Mouse (Mus musculus): ENCODE data around the gene Nars2.

The Nars2 gene

DNA sequence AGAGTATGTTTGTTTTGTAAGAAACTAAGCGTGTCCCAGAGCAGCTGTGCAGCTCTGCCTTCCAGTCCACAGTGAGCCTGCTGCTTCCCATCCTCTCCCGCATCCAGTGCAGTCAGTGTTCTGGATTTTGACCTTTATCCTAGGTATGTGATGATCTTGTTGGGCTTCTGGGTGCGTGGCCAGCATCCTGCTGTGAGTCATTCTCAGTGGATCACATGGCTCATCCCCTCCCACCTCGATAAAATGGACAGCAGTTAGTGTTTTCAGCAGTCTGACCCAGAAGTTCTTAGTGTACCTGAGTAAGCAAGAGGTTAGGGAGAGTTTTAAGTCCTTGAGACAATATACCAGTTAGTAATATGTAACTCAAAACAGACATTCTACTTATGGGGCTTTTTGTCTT lies 36.4 kb downstream of the Nars2 start:
- Histone ChIP-seq H3K36me3 (ENCODE audit: control insufficient read depth, insufficient read depth, low read length, poor library complexity, severe bottlenecking) (no peaks in the 10 kb centered on the region), H3K27me3 (ENCODE audit: control insufficient read depth, insufficient read depth, low read length, poor library complexity, severe bottlenecking) (no peaks in the 10 kb centered on the region)
- DNase-seq (ENCODE audit: low read depth, low spot score) = no peak

- no peak for DNase-seq (ENCODE audit: low read depth, low spot score)
- no peaks in the 10 kb centered on the region for H3K27me3 ChIP-seq (ENCODE audit: control insufficient read depth, insufficient read depth, low read length, poor library complexity, severe bottlenecking)
- H3K36me3 ChIP-seq (ENCODE audit: control insufficient read depth, insufficient read depth, low read length, poor library complexity, severe bottlenecking) = no peaks in the 10 kb centered on the region
Observed at GRCm38 (mm10) chr7:97012956-97013355, 61.7 kb downstream of the Nars2 start.

DNA sequence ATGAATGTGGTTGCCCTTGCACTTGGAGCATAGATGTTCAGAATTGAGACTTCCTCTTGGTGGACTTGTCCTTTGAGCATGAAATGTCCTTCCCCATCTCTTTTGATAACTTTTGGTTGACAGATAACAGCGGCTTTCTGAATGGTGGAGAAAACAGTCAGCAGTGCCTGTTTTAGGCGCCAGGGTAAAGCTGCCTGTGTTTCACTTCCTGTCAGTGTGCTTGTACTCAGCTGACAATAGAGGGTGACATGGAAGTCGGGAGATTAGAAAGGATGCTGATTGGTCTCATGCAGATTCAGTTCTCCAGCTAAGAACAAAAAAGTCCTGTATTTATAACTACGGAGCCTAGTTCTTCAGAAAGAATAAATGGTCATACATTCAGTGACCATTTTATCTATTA lies 66.7 kb downstream of the Nars2 start:
- Histone ChIP-seq H3K36me3 (ENCODE audit: control insufficient read depth, insufficient read depth, low read length, poor library complexity, severe bottlenecking) (no peaks in the 10 kb centered on the region), H3K27me3 (ENCODE audit: control insufficient read depth, insufficient read depth, low read length, poor library complexity, severe bottlenecking) (no peaks in the 10 kb centered on the region)
- peak; percentile 41 for DNase-seq (ENCODE audit: low read depth, low spot score)

GRCm38 (mm10) chr7:97018418-97018817 lies 67.1 kb downstream of the Nars2 start:
- Histone ChIP-seq H3K36me3 (ENCODE audit: control insufficient read depth, insufficient read depth, low read length, poor library complexity, severe bottlenecking) (no peaks in the 10 kb centered on the region), H3K27me3 (ENCODE audit: control insufficient read depth, insufficient read depth, low read length, poor library complexity, severe bottlenecking) (no peaks in the 10 kb centered on the region)
- DNase-seq (ENCODE audit: low read depth, low spot score) = no peak

- DNase-seq (ENCODE audit: low read depth, low spot score) = no peak
Observed at GRCm38 (mm10) chr7:97019303-97019702, 68.0 kb downstream of the Nars2 start.

DNA sequence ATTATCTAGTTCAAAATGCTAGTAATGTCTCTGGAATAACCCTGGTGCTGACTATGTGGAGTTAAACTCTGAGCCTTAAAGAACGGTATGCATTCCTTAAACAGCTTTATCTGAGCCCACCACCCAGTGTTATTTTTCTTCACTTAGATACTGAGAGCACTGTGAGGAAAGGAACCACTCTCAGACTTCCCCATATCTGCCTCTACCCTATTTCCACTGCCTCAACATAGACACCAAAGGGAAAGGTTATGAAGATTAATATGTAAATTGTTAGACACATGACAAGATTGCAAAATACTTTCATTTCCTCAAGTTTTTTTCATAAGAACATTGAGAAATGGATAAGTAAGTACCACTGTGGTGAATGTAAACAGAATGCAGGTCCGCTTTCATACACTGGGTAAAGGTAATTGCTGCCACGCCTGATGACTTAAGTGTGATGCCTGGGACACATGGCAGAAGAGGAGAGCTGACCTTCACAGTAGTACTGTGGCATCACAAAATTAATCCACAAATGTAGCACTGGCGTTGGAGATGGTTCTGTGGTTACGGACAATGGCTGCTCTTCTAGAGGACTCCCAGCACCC lies 75.6 kb downstream of the Nars2 start:
- DNase-seq (ENCODE audit: low read depth, low spot score) = peak; percentile 27
- H3K36me3 ChIP-seq (ENCODE audit: control insufficient read depth, insufficient read depth, low read length, poor library complexity, severe bottlenecking) = no peaks in the 10 kb centered on the region
- H3K27me3 ChIP-seq (ENCODE audit: control insufficient read depth, insufficient read depth, low read length, poor library complexity, severe bottlenecking) = no peaks in the 10 kb centered on the region

More at GRCm38 (mm10) chr7:97019303-97019702, 68.0 kb downstream of the Nars2 start:
- no peaks in the 10 kb centered on the region for H3K36me3 ChIP-seq (ENCODE audit: control insufficient read depth, insufficient read depth, low read length, poor library complexity, severe bottlenecking)
- no peaks in the 10 kb centered on the region for H3K27me3 ChIP-seq (ENCODE audit: control insufficient read depth, insufficient read depth, low read length, poor library complexity, severe bottlenecking)

DNA sequence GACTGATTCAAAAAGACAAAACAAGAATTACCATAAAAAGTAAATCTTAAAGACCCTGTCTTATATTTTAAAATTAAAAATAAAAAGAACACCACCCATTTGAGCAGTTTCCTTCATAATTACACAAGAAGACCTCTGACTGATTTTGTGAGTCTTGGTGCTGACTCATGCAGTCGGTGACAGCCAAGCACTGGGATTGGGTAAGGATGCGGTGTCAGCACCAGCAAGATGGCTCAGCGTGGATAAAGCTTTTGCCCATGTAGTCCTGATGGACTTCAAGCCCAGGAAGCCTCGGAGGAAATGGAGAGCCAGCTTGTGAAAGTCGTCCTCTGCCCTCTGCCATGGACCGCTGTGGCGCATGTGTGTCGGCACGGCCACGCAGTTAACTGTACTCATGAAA lies 77.8 kb downstream of the Nars2 start:
- DNase-seq (ENCODE audit: low read depth, low spot score) = no peak
- Histone ChIP-seq H3K27me3 (ENCODE audit: control insufficient read depth, insufficient read depth, low read length, poor library complexity, severe bottlenecking) (no peaks in the 10 kb centered on the region), H3K36me3 (ENCODE audit: control insufficient read depth, insufficient read depth, low read length, poor library complexity, severe bottlenecking) (no peaks in the 10 kb centered on the region)

- H3K36me3 ChIP-seq (ENCODE audit: control insufficient read depth, insufficient read depth, low read length, poor library complexity, severe bottlenecking) = 0 out of 2 replicates have a peak, but pooled peaks cover 1% of the 10 kb centered on the region
- H3K27me3 ChIP-seq (ENCODE audit: control insufficient read depth, insufficient read depth, low read length, poor library complexity, severe bottlenecking) = no peaks in the 10 kb centered on the region
- DNase-seq (ENCODE audit: low read depth, low spot score) = no peak
Observed at GRCm38 (mm10) chr7:97032412-97032811, 81.1 kb downstream of the Nars2 start.

DNA sequence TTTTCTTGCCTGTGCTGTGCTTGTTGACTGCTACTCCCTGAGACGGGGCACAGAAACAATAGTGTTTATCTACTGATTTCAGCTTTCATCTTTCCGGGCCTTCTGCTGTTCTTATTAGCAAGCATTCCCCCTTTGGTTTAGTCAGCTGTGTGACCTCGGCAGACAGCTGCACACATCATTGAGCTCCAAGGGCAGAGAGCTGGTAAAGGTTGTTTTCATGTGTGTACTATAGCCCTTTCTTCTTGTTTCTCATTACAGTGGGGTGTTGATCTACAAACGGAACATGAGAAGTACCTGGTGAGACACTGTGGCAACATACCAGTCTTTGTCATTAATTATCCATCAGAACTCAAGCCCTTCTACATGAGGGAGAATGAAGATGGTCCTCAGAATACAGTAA lies 88.3 kb downstream of the Nars2 start:
- DNase-seq (ENCODE audit: low read depth, low spot score) = no peak
- H3K27me3 ChIP-seq (ENCODE audit: control insufficient read depth, insufficient read depth, low read length, poor library complexity, severe bottlenecking) = no peaks in the 10 kb centered on the region
- 0 out of 2 replicates have a peak, but pooled peaks cover 7% of the 10 kb centered on the region for H3K36me3 ChIP-seq (ENCODE audit: control insufficient read depth, insufficient read depth, low read length, poor library complexity, severe bottlenecking)

- no peak for DNase-seq (ENCODE audit: low read depth, low spot score)
- H3K36me3 ChIP-seq (ENCODE audit: control insufficient read depth, insufficient read depth, low read length, poor library complexity, severe bottlenecking) = peaks cover 8% of the 10 kb centered on the region; the same call in 1 of the 2 replicates
- no peaks in the 10 kb centered on the region for H3K27me3 ChIP-seq (ENCODE audit: control insufficient read depth, insufficient read depth, low read length, poor library complexity, severe bottlenecking)
Observed at GRCm38 (mm10) chr7:97041868-97042449, 90.7 kb downstream of the Nars2 start.

DNA sequence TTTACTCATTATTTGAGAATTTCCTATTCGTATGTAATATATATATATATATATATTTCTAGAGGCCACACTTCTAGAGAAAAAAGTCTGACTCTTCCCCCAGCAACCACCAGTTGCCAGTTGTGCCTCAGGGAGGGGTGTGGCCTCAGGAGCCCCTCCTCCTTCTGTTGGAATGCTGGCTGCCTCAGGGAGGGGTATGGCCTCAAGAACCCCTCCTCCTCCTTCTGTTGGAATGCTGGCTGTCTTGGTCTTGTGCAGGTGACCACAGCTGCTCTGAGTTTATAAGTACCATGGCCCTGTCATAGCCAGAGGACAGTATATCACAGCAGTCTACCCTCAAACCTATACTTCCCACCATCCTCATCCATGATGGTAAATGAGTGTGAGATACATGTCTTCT lies 91.7 kb downstream of the Nars2 start:
- peaks cover 8% of the 10 kb centered on the region; the same call in 1 of the 2 replicates for H3K36me3 ChIP-seq (ENCODE audit: control insufficient read depth, insufficient read depth, low read length, poor library complexity, severe bottlenecking)
- no peak for DNase-seq (ENCODE audit: low read depth, low spot score)
- H3K27me3 ChIP-seq (ENCODE audit: control insufficient read depth, insufficient read depth, low read length, poor library complexity, severe bottlenecking) = no peaks in the 10 kb centered on the region

DNA sequence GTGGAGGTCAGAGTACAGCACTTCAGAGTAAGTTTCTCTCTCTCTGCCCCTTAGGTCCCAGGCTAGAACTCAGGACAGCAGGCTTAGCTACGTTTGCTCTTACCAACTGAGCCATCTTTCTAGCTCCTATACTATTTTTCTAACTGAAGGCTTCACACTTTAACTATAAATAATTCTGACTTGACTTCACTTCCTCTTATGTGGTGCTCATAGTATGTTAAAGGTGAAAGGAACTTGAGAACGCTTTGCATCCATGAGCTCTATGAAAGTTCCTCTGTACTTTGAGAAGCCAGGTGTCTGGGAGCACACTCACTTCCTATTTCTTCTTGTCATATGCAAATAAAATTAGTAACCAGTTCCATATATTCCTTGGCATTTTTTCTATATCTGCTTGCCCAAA lies 109.7 kb downstream of the Nars2 start:
- 0 out of 2 replicates have a peak, but pooled peaks cover 2% of the 10 kb centered on the region for H3K36me3 ChIP-seq (ENCODE audit: control insufficient read depth, insufficient read depth, low read length, poor library complexity, severe bottlenecking)
- DNase-seq (ENCODE audit: low read depth, low spot score) = peak; percentile 26
- H3K27me3 ChIP-seq (ENCODE audit: control insufficient read depth, insufficient read depth, low read length, poor library complexity, severe bottlenecking) = no peaks in the 10 kb centered on the region

DNA sequence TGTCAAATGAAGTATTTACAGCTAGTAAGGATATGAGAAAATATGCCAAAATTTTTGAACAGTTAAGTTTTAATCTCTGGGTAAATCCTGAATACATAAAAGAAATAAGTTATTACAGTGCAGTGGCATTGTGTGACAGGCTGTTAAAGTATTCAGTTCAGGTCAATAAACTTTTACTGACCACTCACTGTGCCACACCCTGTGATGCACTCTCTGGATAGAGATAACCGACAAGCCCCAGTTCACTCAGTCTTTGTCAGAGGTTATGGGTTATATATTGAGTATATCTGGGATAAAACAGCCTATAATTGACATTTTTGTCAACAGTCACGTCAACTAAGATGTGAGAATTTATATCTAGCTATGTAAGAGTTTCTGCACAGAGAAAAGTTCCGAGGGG lies 120.2 kb downstream of the Nars2 start:
- no peak for DNase-seq (ENCODE audit: low read depth, low spot score)
- no peaks in the 10 kb centered on the region for H3K27me3 ChIP-seq (ENCODE audit: control insufficient read depth, insufficient read depth, low read length, poor library complexity, severe bottlenecking)
- no peaks in the 10 kb centered on the region for H3K36me3 ChIP-seq (ENCODE audit: control insufficient read depth, insufficient read depth, low read length, poor library complexity, severe bottlenecking)

DNA sequence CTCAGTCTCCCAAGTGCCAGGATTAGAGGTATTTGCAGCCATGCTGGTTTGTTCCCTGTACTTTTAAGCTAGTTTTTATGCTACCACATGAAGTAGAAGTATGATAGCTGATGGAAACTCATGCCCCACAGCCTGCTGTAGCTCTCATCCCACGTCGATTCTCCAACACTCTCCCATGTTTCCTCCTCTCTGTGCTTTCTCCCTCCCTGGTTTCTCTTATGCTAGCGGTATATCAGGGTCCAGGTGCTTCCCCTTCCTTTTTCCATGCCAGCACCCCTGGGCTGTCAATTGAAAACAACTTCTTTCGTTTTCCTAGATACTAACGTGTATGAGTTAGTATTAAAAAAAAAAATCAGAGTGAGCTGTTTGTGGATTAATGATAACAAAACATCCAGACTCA lies 120.8 kb downstream of the Nars2 start:
- no peak for DNase-seq (ENCODE audit: low read depth, low spot score)
- H3K36me3 ChIP-seq (ENCODE audit: control insufficient read depth, insufficient read depth, low read length, poor library complexity, severe bottlenecking) = no peaks in the 10 kb centered on the region
- H3K27me3 ChIP-seq (ENCODE audit: control insufficient read depth, insufficient read depth, low read length, poor library complexity, severe bottlenecking) = no peaks in the 10 kb centered on the region

GRCm38 (mm10) chr7:97074974-97075373 lies 123.7 kb downstream of the Nars2 start:
- DNase-seq (ENCODE audit: low read depth, low spot score) = no peak
- Histone ChIP-seq H3K36me3 (ENCODE audit: control insufficient read depth, insufficient read depth, low read length, poor library complexity, severe bottlenecking) (no peaks in the 10 kb centered on the region), H3K27me3 (ENCODE audit: control insufficient read depth, insufficient read depth, low read length, poor library complexity, severe bottlenecking) (no peaks in the 10 kb centered on the region)

GRCm38 (mm10) chr7:97076977-97077376 lies 125.7 kb downstream of the Nars2 start:
- Histone ChIP-seq H3K27me3 (ENCODE audit: control insufficient read depth, insufficient read depth, low read length, poor library complexity, severe bottlenecking) (no peaks in the 10 kb centered on the region; the same call in 1 of the 2 replicates), H3K36me3 (ENCODE audit: control insufficient read depth, insufficient read depth, low read length, poor library complexity, severe bottlenecking) (no peaks in the 10 kb centered on the region)
- DNase-seq (ENCODE audit: low read depth, low spot score) = no peak

Measured in splenic B cell, adult 2 months (primary cell).